Mouse (Mus musculus) liver, adult 2 months (tissue): ENCODE results near the gene Lcn6. TPM values are rescaled to one million over a fixed set of nuclear protein-coding genes. Genes with fewer than 3 reads are reported as not detected.
"Not testable (repeated sequence)": the region's sequence is repeated elsewhere in the genome, so short reads cannot be mapped to it uniquely, and the experiment has no call there.

Experiments used
- DNase-seq: peaks from one replicate; pipeline ENCODE4 v3.0.0-alpha.2; 2011; ENCODE audit warnings: low read depth, low spot score; ENCODE audit errors: extremely low read depth
- H3K27ac ChIP-seq: fragments of 200-500 bp; replicated peaks from 2 replicates; pipeline ENCODE4 v1.5.1; 2012; ENCODE audit warnings: low read depth, mild to moderate bottlenecking, control low read depth, inconsistent platforms, low read length; ENCODE audit not compliant: insufficient read depth
- H3K27me3 ChIP-seq: fragments of 200-500 bp; 2 replicates; pipeline ENCODE4 v1.6.1; 2012; ENCODE audit warnings: mild to moderate bottlenecking, moderate library complexity, low read length, inconsistent platforms; ENCODE audit not compliant: control insufficient read depth, insufficient read depth
- H3K36me3 ChIP-seq: fragments of 200-500 bp; 2 replicates; pipeline ENCODE4 v1.6.1; 2012; ENCODE audit warnings: low read length, inconsistent platforms; ENCODE audit not compliant: control insufficient read depth, insufficient read depth
- H3K4me1 ChIP-seq: fragments of 200-500 bp; 2 replicates; pipeline ENCODE4 v1.6.1; 2011; ENCODE audit warnings: low read length; ENCODE audit not compliant: control insufficient read depth, insufficient read depth
- H3K4me3 ChIP-seq: fragments of 200-500 bp; 2 replicates; pipeline ENCODE4 v1.5.1; 2011; ENCODE audit warnings: low read depth, mild to moderate bottlenecking, control low read depth, low read length, moderate library complexity; ENCODE audit not compliant: insufficient read depth
- H3K79me2 ChIP-seq: fragments of 200-500 bp; 2 replicates; pipeline ENCODE4 v1.6.1; 2012; ENCODE audit warnings: inconsistent platforms, mild to moderate bottlenecking, low read length, moderate library complexity; ENCODE audit not compliant: control insufficient read depth, insufficient read depth
- H3K9ac ChIP-seq: fragments of 200-500 bp; 2 replicates; pipeline ENCODE4 v1.6.1; 2012; ENCODE audit warnings: low read depth, mild to moderate bottlenecking, control low read depth, inconsistent platforms, low read length
- CTCF ChIP-seq: fragments of 200-500 bp; IDR thresholded peaks from 2 replicates; pipeline ENCODE4 v1.5.1; 2011; ENCODE audit warnings: low read depth, low read length, control low read depth
- POLR2A ChIP-seq: fragments of 200-500 bp; IDR thresholded peaks from 2 replicates; pipeline ENCODE4 v1.6.1; 2011; ENCODE audit warnings: low read length, control low read depth; ENCODE audit not compliant: insufficient read depth; ENCODE audit errors: extremely low read depth
- WGBS: fragments of 180-500 bp; shearing (Covaris S2); methylation state at CpG from one replicate; pipeline ENCODE4 v1.1.7; 2018; 5-methylcytosine and 5-hydroxymethylcytosine counted together
- polyA plus RNA-seq: library from polyadenylated mRNA; depleted of rRNA; stranded (reverse); fragments of >200 nt; gene quantifications from 2 replicates; pipeline ENCODE4 v1.2.3, GENCODE M21; 2012
- total RNA-seq: library from RNA; depleted of rRNA; stranded (reverse); fragments of >200 nt; gene quantifications from 2 replicates; pipeline ENCODE4 v1.2.3, GENCODE M21; 2014

Lcn6 gene
- total and polyA plus RNA-seq, 2 experiments: not detected

- no peaks in the 10 kb centered on the region for H3K27me3 ChIP-seq
- no peaks in the 10 kb centered on the region for H3K36me3 ChIP-seq
- H3K79me2 ChIP-seq: no peaks in the 10 kb centered on the region
- WGBS: 77% methylated on average over 4 of the region's 4 CpGs
- no peaks in the 10 kb centered on the region for H3K4me1 ChIP-seq
- H3K4me3 ChIP-seq: no peak overlapping the region
- H3K27ac ChIP-seq: no peak overlapping the region
- no peak overlapping the region for H3K9ac ChIP-seq
- no peak for DNase-seq
- TF ChIP-seq POLR2A: no peak
- no peak for TF ChIP-seq CTCF
These were observed 10.4 kb downstream of the Lcn6 start for GRCm38 (mm10) chr2:25686941-25687340.

- Histone ChIP-seq H3K79me2 (no peaks in the 10 kb centered on the region), H3K36me3 (no peaks in the 10 kb centered on the region), H3K4me1 (no peaks in the 10 kb centered on the region), H3K27me3 (no peaks in the 10 kb centered on the region), H3K9ac (no peak overlapping the region), H3K4me3 (no peak overlapping the region), H3K27ac (no peak overlapping the region)
- peak; percentile 41 for DNase-seq
- TF ChIP-seq POLR2A (no peak), CTCF (peak; percentile 62; the same call in 1 of the 2 replicates)
These were observed 18.0 kb downstream of the Lcn6 start for GRCm38 (mm10) chr2:25694605-25695004.

GRCm38 (mm10) chr2:25696951-25697350 lies 20.4 kb downstream of the Lcn6 start:
- Histone ChIP-seq H3K27ac (no peak overlapping the region), H3K79me2 (no peaks in the 10 kb centered on the region), H3K9ac (no peak overlapping the region), H3K4me1 (no peaks in the 10 kb centered on the region), H3K27me3 (no peaks in the 10 kb centered on the region), H3K36me3 (no peaks in the 10 kb centered on the region), H3K4me3 (no peak overlapping the region)
- DNase-seq: peak; percentile 56
- 36% methylated on average over 4 of the region's 4 CpGs for WGBS
- no peak for TF ChIP-seq POLR2A
- TF ChIP-seq CTCF: no peak

- Histone ChIP-seq H3K4me1 (no peaks in the 10 kb centered on the region), H3K9ac (no peak overlapping the region), H3K27me3 (no peaks in the 10 kb centered on the region), H3K79me2 (no peaks in the 10 kb centered on the region), H3K36me3 (no peaks in the 10 kb centered on the region), H3K27ac (no peak overlapping the region), H3K4me3 (no peak overlapping the region)
- peak; percentile 64 for DNase-seq
- TF ChIP-seq POLR2A: no peak
- TF ChIP-seq CTCF: no peak
- WGBS: 70% methylated on average over 2 of the region's 2 CpGs
These were observed 22.1 kb downstream of the Lcn6 start for GRCm38 (mm10) chr2:25698696-25699095.

GRCm38 (mm10) chr2:25699743-25700142 lies 23.2 kb downstream of the Lcn6 start, which contains the start of gene Obp2a:
Obp2a (plus strand) TSS chr2:25700043.
- H3K4me3 ChIP-seq, H3K4me1 ChIP-seq, H3K27ac ChIP-seq, H3K36me3 ChIP-seq, H3K79me2 ChIP-seq, H3K27me3 ChIP-seq, DNase-seq, H3K9ac ChIP-seq: not testable (repeated sequence)
- WGBS: 81% methylated on average over 3 of the region's 3 CpGs

- H3K36me3 ChIP-seq: no peaks in the 10 kb centered on the region
- no peak for DNase-seq
- H3K9ac ChIP-seq: no peak overlapping the region
- WGBS: 88% methylated on average over 5 of the region's 5 CpGs
- no peak overlapping the region for H3K27ac ChIP-seq
- H3K4me3 ChIP-seq: no peak overlapping the region
- no peaks in the 10 kb centered on the region for H3K79me2 ChIP-seq
- TF ChIP-seq CTCF: no peak
- TF ChIP-seq POLR2A: no peak
- no peaks in the 10 kb centered on the region for H3K4me1 ChIP-seq
- H3K27me3 ChIP-seq: no peaks in the 10 kb centered on the region
These were observed 24.4 kb downstream of the Lcn6 start for GRCm38 (mm10) chr2:25701001-25701400.
